11 mouse cellular contexts compared by ENCODE assay signal in genomic region chr11:68150938-68151337, GRCm38 (mm10).
DNase-seq lines count a peak whose midpoint lies in the region; ATAC-seq and TF ChIP-seq lines count a peak whose summit lies in the region.
"Had no signal": no experiment of that assay in that cellular context is flagged by ENCODE, and none has a peak within 500 bp of the region (broad histone marks: within the 10 kb centered on the region; RNA-seq: fewer than 3 reads in every experiment).

No protein-coding gene starts in this region.

- WGBS in kidney, postnatal 0 days = 57% methylated on average over 2 of the region's 2 CpGs
- WGBS in forebrain, embryonic 13.5 days = 5% methylated on average over 2 of the region's 2 CpGs
- WGBS in midbrain, embryonic 10.5 days = 7% methylated on average over 2 of the region's 2 CpGs
- WGBS in stomach, embryonic 15.5 days = 63% methylated on average over 2 of the region's 2 CpGs

- H3K4me3 ChIP-seq in kidney, postnatal 0 days (replicated peaks; ENCODE audit: low read depth, low read length) = no peak overlapping the region
- H3K4me3 ChIP-seq in forebrain, embryonic 13.5 days = no peak overlapping the region
- 0 out of 2 replicates have a peak overlapping the region, but pooled peaks have one; percentile 5 for H3K4me3 ChIP-seq in midbrain, embryonic 10.5 days
- H3K4me3 ChIP-seq in stomach, embryonic 15.5 days (replicated peaks) = no peak overlapping the region
- H3K4me3 ChIP-seq: intestine, embryonic 15.5 days had no signal

- no peak for TF ChIP-seq CTCF in kidney, postnatal 0 days (IDR thresholded peaks at IDR 0.05; ENCODE audit: low read depth)

- ATAC-seq in kidney, postnatal 0 days (replicated peaks; ENCODE audit: low FRiP score, low read depth) = no peak
- ATAC-seq in forebrain, embryonic 13.5 days = peak; percentile 47; the same call in 1 of the 2 replicates
- no peak for ATAC-seq in stomach, embryonic 15.5 days (ENCODE audit: insufficient read depth, low FRiP score, low read depth)
- ATAC-seq: intestine, embryonic 15.5 days had no signal

- H3K27me3 ChIP-seq in kidney, postnatal 0 days (ENCODE audit: insufficient read depth, low read length) = no peaks in the 10 kb centered on the region
- H3K27me3 ChIP-seq in forebrain, embryonic 13.5 days = peaks cover 23% of the 10 kb centered on the region
- peaks cover 57% of the 10 kb centered on the region for H3K27me3 ChIP-seq in midbrain, embryonic 10.5 days (ENCODE audit: low read depth, poor library complexity, severe bottlenecking)
- H3K27me3 ChIP-seq in stomach, embryonic 15.5 days (replicated peaks) = no peaks in the 10 kb centered on the region
- H3K27me3 ChIP-seq: intestine, embryonic 15.5 days had no signal

- intact Hi-C loops in gastrocnemius, postnatal 36 days (cut with DNase I) = no loop called here

- H3K9ac ChIP-seq in kidney, postnatal 0 days (ENCODE audit: low read depth, low read length) = no peak overlapping the region
- no peak overlapping the region for H3K9ac ChIP-seq in forebrain, embryonic 13.5 days
- no peak overlapping the region for H3K9ac ChIP-seq in stomach, embryonic 15.5 days
- H3K9ac ChIP-seq: intestine, embryonic 15.5 days had no signal

- H3K4me2 ChIP-seq in kidney, postnatal 0 days (ENCODE audit: low read length) = no peak overlapping the region
- H3K4me2 ChIP-seq in forebrain, embryonic 13.5 days = peak overlapping the region; percentile 32
- no peak overlapping the region for H3K4me2 ChIP-seq in stomach, embryonic 15.5 days
- H3K4me2 ChIP-seq: intestine, embryonic 15.5 days had no signal

- no peak overlapping the region for H3K27ac ChIP-seq in kidney, postnatal 0 days
- H3K27ac ChIP-seq in forebrain, embryonic 13.5 days = peak overlapping the region; percentile 48; the same call in 1 of the 2 replicates
- peak overlapping the region; percentile 90 for H3K27ac ChIP-seq in midbrain, embryonic 10.5 days (replicated peaks)
- H3K27ac ChIP-seq in stomach, embryonic 15.5 days = peak overlapping the region; percentile 57; the same call in 1 of the 2 replicates
- H3K27ac ChIP-seq: intestine, embryonic 15.5 days had no signal

- H3K9me3 ChIP-seq in kidney, postnatal 0 days (replicated peaks; ENCODE audit: low read length) = no peaks in the 10 kb centered on the region
- no peaks in the 10 kb centered on the region for H3K9me3 ChIP-seq in forebrain, embryonic 13.5 days (replicated peaks)
- no peaks in the 10 kb centered on the region for H3K9me3 ChIP-seq in midbrain, embryonic 10.5 days (replicated peaks)
- no peaks in the 10 kb centered on the region for H3K9me3 ChIP-seq in stomach, embryonic 15.5 days
- H3K9me3 ChIP-seq: intestine, embryonic 15.5 days had no signal

- DNase-seq in kidney, postnatal 0 days (ENCODE audit: low spot score) = peak; percentile 37
- no peak for DNase-seq in kidney, adult 9 months
- DNase-seq in midbrain, embryonic 10.5 days (ENCODE audit: low spot score) = peak; percentile 89
- no peak for DNase-seq in testis, postnatal 14 days (ENCODE audit: low spot score)
- no peak for DNase-seq in gastrocnemius, postnatal 36 days
- DNase-seq in right cerebral cortex, postnatal 36 days (ENCODE audit: low spot score in 2 of 2) = no peak
- DNase-seq: heart, adult 11 months; lung, adult 2 months had no signal

- no peaks in the 10 kb centered on the region for H3K36me3 ChIP-seq in kidney, postnatal 0 days (ENCODE audit: insufficient read depth, low read length)
- H3K36me3 ChIP-seq in forebrain, embryonic 13.5 days (ENCODE audit: poor library complexity, severe bottlenecking) = no peaks in the 10 kb centered on the region
- no peaks in the 10 kb centered on the region for H3K36me3 ChIP-seq in midbrain, embryonic 10.5 days
- H3K36me3 ChIP-seq in stomach, embryonic 15.5 days = no peaks in the 10 kb centered on the region
- H3K36me3 ChIP-seq: intestine, embryonic 15.5 days had no signal

- H3K4me1 ChIP-seq in kidney, postnatal 0 days (replicated peaks; ENCODE audit: insufficient read depth, low read length) = 0 out of 2 replicates have a peak, but pooled peaks cover 2% of the 10 kb centered on the region
- peaks cover 39% of the 10 kb centered on the region for H3K4me1 ChIP-seq in forebrain, embryonic 13.5 days
- H3K4me1 ChIP-seq in midbrain, embryonic 10.5 days = peaks cover 64% of the 10 kb centered on the region
- H3K4me1 ChIP-seq in stomach, embryonic 15.5 days = peaks cover 11% of the 10 kb centered on the region

Comparison
In these comparisons a context has a peak if more than half of its experiments do, and no peak if none do; other contexts are left out.
1. DNase-seq: peak in kidney, postnatal 0 days (single experiment) and midbrain, embryonic 10.5 days (single experiment); none in kidney, adult 9 months (single experiment), testis, postnatal 14 days (single experiment), gastrocnemius, postnatal 36 days (0 of 2) and right cerebral cortex, postnatal 36 days (0 of 2).